Mouse (Mus musculus) C2C12 (cell line): ENCODE results near the gene Phgdh.

ENCODE experiments used
- CEBPB ChIP-seq: IDR thresholded peaks from one replicate; pipeline ENCODE4 v1.6.1; 2011; ENCODE audit warnings: low read depth, mild to moderate bottlenecking, control low read depth, moderate library complexity
- MYOG ChIP-seq: IDR thresholded peaks from one replicate; pipeline ENCODE4 v1.6.1; 2011; ENCODE audit not compliant: control insufficient read depth, insufficient read length; ENCODE audit errors: extremely low read depth

DNA sequence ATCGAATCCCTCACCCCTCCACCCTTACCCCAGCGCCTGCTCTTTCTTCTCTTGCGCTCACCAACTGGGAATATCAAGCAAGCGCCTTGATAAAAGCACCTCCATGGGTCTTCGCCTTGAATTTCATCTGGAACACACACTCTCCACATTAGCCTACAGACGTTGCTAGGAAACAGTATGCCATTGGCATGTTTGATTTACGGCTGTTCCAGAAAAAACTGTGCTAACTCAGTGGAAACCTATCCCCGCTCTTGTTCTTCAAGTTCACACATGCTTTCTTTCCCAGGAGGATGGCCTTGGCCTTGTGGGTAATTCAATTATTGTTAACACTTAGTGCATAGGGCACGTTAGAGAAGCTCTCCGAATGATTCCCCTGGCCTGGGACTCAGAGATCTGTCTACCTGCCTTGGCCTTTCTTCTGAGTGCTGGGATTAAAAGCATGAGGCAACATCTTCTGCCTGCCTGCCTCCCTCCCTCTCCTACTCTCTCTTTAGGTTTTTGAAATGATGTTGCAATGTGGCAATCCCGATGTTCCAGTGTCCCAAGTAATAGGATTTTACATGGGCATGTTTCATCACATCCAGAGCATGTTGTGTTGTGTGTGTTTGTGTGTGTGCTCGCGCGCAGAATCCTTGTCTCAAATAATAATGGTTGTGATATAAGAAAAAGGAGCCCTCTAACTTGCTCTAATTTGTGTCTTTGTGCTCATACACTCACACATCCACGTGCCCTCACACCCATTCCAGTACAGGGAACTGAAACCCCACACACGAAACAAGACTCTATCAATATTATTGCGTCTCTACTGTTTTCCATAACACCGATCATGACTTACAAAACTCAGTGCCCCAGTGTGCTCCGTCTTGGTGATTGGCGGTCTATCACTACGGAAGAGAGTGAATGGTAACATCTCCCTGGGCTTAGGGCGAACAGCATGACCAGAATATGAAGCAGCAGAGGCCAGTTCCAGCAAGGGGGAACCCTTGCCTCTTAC lies 2.8 kb downstream of the Phgdh start:
- no peak for TF ChIP-seq MYOG
- no peak for TF ChIP-seq CEBPB
